Mouse (Mus musculus): ENCODE data around the gene Eno3. TPM values are rescaled to one million over a fixed set of nuclear protein-coding genes. Genes with fewer than 3 reads are reported as not detected.

Gene Eno3
- polyA plus RNA-seq, 1 experiment = 1,151 TPM

DNA sequence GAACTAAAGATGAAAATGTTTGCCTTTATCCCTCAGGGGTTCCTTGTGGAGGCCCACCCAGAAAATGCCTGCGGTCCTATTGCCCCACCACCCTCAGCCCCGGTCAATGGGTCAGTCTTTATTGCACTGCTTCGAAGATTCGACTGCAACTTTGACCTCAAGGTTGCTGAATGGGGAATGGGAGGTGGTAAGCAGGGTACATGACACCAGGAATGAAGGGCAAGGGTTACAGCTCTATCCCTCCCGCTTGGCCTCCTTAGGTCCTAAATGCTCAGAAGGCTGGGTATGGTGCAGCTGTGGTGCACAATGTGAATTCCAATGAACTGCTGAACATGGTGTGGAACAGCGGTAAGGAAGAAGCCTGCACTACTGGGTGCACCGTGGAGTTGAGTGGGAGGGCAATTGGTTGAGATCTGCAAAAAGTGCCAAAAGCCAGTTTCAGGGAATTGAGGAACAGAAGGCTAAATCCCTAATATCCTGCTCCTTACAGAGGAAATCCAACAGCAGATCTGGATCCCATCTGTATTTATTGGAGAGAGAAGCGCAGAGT, 7.7 kb upstream of the Eno3 start:
- Histone ChIP-seq H3K79me2 (ENCODE audit: control insufficient read depth, insufficient read depth) (peaks cover 92% of the 10 kb centered on the region), H3K79me3 (ENCODE audit: low read depth) (peaks cover 58% of the 10 kb centered on the region), H3ac (ENCODE audit: control insufficient read depth, insufficient read length, low read depth) (peak overlapping the region; percentile 21), H3K27me3 (ENCODE audit: control insufficient read depth, insufficient read depth, insufficient read length) (no peaks in the 10 kb centered on the region), H3K4me3 (ENCODE audit: insufficient read depth, poor library complexity, severe bottlenecking) (no peak overlapping the region), H3K36me3 (ENCODE audit: control insufficient read depth, insufficient read depth) (peaks cover 71% of the 10 kb centered on the region)
- TF ChIP-seq MYOG (IDR thresholded peaks at IDR 0.05; ENCODE audit: control insufficient read depth, extremely low read depth, insufficient read length) (no peak), MAX (IDR thresholded peaks at IDR 0.05) (no peak), CTCF (IDR thresholded peaks at IDR 0.05; ENCODE audit: control insufficient read depth, insufficient read depth, insufficient read length) (no peak), MYOD1 (IDR thresholded peaks at IDR 0.05; ENCODE audit: control insufficient read depth, insufficient read length, low read depth) (no peak), FOSL1 (IDR thresholded peaks at IDR 0.05; ENCODE audit: insufficient read depth, low read length, poor library complexity, severe bottlenecking) (no peak), CEBPB (IDR thresholded peaks at IDR 0.05; ENCODE audit: low read depth) (no peak), USF1 (IDR thresholded peaks at IDR 0.05; ENCODE audit: low read depth) (no peak)

DNA sequence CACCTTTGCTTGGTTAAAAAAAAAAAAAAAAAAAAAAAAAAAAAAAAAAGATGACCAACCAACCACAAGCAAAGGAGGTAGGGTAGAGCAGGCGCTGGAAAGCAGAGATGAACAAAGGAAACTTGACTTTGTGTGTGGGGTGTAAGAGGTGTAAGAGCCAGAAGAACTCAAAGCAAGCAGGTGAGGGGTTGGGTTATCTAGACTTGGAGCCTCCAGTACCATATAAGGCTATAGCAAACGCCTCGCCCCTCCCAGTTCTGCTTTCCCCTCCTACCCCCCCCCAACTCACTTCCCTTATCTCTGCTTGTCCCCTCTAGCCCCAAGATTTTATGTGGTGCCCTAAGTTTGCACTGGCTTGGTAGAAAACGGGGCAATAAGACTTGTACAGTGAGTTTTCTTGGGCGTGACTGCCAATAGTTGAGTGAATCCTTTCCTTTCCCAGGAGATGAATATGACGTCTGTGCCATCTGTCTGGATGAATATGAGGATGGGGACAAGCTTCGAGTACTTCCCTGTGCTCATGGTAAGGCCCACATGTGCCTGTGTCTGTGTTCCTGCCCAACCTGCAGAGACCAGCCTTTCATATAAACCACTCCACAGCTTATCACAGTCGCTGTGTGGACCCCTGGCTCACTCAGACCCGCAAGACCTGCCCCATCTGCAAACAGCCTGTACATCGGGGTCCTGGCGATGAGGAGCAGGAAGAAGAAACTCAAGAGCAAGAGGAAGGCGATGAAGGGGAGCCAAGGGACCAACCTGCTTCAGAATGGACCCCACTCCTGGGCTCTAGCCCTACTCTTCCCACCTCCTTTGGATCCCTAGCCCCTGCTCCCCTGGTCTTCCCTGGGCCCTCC, 6.5 kb upstream of the Eno3 start:
- Histone ChIP-seq H3K4me3 (ENCODE audit: insufficient read depth, poor library complexity, severe bottlenecking) (no peak overlapping the region), H3K27me3 (ENCODE audit: control insufficient read depth, insufficient read depth, insufficient read length) (no peaks in the 10 kb centered on the region), H3K79me2 (ENCODE audit: control insufficient read depth, insufficient read depth) (peaks cover 90% of the 10 kb centered on the region), H3ac (ENCODE audit: control insufficient read depth, insufficient read length, low read depth) (peak overlapping the region; percentile 49), H3K36me3 (ENCODE audit: control insufficient read depth, insufficient read depth) (peaks cover 59% of the 10 kb centered on the region), H3K79me3 (ENCODE audit: low read depth) (peaks cover 56% of the 10 kb centered on the region)
- TF ChIP-seq CEBPB (IDR thresholded peaks at IDR 0.05; ENCODE audit: low read depth) (no peak), MYOG (IDR thresholded peaks at IDR 0.05; ENCODE audit: control insufficient read depth, extremely low read depth, insufficient read length) (no peak)

DNA sequence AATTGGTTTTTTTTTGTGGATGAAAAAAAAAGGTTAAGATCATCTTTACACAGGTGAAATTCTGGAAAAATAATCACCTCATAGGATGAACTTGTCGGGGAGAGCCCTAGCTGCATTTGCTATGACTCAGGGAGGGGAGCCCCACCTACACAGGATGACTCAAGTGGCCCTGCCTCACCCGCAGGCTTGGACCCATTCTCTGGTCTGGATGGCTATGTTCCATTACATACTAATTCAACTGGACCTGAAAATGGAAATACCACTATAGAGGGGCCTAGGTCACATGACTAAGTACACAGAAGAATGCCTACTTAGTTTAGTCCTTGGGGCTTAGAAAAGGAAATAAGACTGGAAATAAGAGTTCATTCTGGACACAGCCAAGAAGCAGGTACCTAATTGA, 5.6 kb upstream of the Eno3 start:
- Histone ChIP-seq H3K4me3 (ENCODE audit: insufficient read depth, poor library complexity, severe bottlenecking) (peak overlapping the region; percentile 99), H3K79me3 (ENCODE audit: low read depth) (peaks cover 48% of the 10 kb centered on the region), H3K36me3 (ENCODE audit: control insufficient read depth, insufficient read depth) (peaks cover 59% of the 10 kb centered on the region), H3K79me2 (ENCODE audit: control insufficient read depth, insufficient read depth) (peaks cover 87% of the 10 kb centered on the region), H3ac (ENCODE audit: control insufficient read depth, insufficient read length, low read depth) (no peak overlapping the region), H3K27me3 (ENCODE audit: control insufficient read depth, insufficient read depth, insufficient read length) (no peaks in the 10 kb centered on the region)
- peak; percentile 57 for TF ChIP-seq FOSL1 (IDR thresholded peaks at IDR 0.05; ENCODE audit: insufficient read depth, low read length, poor library complexity, severe bottlenecking)
- no peak for TF ChIP-seq MYOD1 (IDR thresholded peaks at IDR 0.05; ENCODE audit: control insufficient read depth, insufficient read length, low read depth)
- peak; percentile 88 for TF ChIP-seq USF1 (IDR thresholded peaks at IDR 0.05; ENCODE audit: low read depth)
- TF ChIP-seq CEBPB (IDR thresholded peaks at IDR 0.05; ENCODE audit: low read depth) = no peak
- no peak for TF ChIP-seq CTCF (IDR thresholded peaks at IDR 0.05; ENCODE audit: control insufficient read depth, insufficient read depth, insufficient read length)

DNA sequence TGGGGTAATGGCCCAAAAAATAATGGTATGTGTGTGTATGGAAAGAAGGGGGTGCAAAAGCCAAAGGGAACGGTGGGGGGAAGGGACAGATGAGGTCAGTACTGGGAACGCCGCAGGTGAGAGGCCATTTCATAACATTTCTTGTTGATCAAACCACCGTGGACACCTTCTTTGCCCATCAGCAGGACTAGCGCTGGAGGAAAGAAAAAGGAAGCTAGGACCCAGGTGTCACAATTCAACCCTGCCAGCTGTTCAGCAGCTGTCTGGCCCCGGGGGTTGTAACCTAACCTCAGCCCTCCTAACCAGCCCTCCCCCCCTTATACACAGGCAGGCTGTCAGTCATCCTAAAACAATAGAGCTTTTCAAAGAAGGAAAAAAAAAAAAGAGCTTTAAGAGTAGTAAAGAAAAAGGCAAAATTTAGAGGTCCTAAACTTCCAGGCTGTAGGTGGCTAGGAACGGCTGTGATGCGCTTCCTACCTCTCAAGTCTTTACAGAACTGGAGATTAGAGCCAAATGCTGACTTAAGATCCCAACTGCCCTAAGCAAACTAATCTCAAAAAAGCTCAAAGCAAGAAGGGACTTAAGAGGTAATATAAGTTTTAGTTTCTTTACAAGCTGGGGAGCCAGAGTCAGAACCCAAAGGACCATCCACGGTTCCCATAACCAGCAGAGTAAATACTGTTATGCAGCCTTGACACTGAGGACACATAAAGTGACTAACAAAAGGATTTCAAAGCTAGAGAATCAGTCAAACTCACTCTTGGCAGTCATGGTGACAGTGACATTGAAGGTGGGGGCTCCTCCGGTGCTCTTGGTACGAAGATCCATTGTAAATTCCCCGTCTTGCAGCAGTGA, 4.7 kb upstream of the Eno3 start:
- Histone ChIP-seq H3K79me3 (ENCODE audit: low read depth) (peaks cover 53% of the 10 kb centered on the region), H3ac (ENCODE audit: control insufficient read depth, insufficient read length, low read depth) (peak overlapping the region; percentile 45), H3K27me3 (ENCODE audit: control insufficient read depth, insufficient read depth, insufficient read length) (no peaks in the 10 kb centered on the region), H3K36me3 (ENCODE audit: control insufficient read depth, insufficient read depth) (peaks cover 59% of the 10 kb centered on the region), H3K4me3 (ENCODE audit: insufficient read depth, poor library complexity, severe bottlenecking) (peak overlapping the region; percentile 99), H3K79me2 (ENCODE audit: control insufficient read depth, insufficient read depth) (peaks cover 93% of the 10 kb centered on the region)
- TF ChIP-seq FOSL1 (IDR thresholded peaks at IDR 0.05; ENCODE audit: insufficient read depth, low read length, poor library complexity, severe bottlenecking) = no peak
- no peak for TF ChIP-seq CEBPB (IDR thresholded peaks at IDR 0.05; ENCODE audit: low read depth)
- TF ChIP-seq MYOG (IDR thresholded peaks at IDR 0.05; ENCODE audit: control insufficient read depth, extremely low read depth, insufficient read length) = no peak
- TF ChIP-seq MYOD1 (IDR thresholded peaks at IDR 0.05; ENCODE audit: control insufficient read depth, insufficient read length, low read depth) = peak; percentile 88
- no peak for TF ChIP-seq MAX (IDR thresholded peaks at IDR 0.05)
- no peak for TF ChIP-seq CTCF (IDR thresholded peaks at IDR 0.05; ENCODE audit: control insufficient read depth, insufficient read depth, insufficient read length)
- TF ChIP-seq USF1 (IDR thresholded peaks at IDR 0.05; ENCODE audit: low read depth) = no peak

DNA sequence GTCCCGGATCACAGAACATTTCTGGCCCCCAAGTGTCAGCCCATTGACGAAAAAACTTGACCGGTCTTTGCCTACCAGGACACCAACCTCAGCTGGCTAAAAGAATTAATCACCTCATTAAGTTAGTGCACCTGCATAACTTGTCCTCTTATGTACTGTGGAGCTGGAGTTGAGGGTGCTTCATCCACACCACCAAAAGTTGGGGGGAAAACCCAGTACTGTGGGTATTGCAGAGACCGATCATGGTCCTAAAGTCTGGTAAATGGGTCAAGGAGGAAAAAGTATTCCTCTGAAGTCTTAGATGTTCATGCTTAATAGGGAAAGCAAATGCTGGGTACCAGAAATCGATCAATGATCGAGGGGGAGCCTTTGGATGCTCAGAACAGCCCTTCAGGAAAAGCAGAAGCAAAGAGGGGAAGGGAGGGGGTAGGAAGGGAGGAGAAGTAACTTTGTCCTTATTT, 4.1 kb upstream of the Eno3 start:
- Histone ChIP-seq H3K36me3 (ENCODE audit: control insufficient read depth, insufficient read depth) (peaks cover 58% of the 10 kb centered on the region), H3K27me3 (ENCODE audit: control insufficient read depth, insufficient read depth, insufficient read length) (no peaks in the 10 kb centered on the region), H3K79me2 (ENCODE audit: control insufficient read depth, insufficient read depth) (peaks cover 94% of the 10 kb centered on the region), H3K4me3 (ENCODE audit: insufficient read depth, poor library complexity, severe bottlenecking) (peak overlapping the region; percentile 99), H3K79me3 (ENCODE audit: low read depth) (peaks cover 60% of the 10 kb centered on the region), H3ac (ENCODE audit: control insufficient read depth, insufficient read length, low read depth) (peak overlapping the region; percentile 43)
- TF ChIP-seq CEBPB (IDR thresholded peaks at IDR 0.05; ENCODE audit: low read depth) = no peak
- TF ChIP-seq USF1 (IDR thresholded peaks at IDR 0.05; ENCODE audit: low read depth) = no peak
- no peak for TF ChIP-seq CTCF (IDR thresholded peaks at IDR 0.05; ENCODE audit: control insufficient read depth, insufficient read depth, insufficient read length)
- no peak for TF ChIP-seq MAX (IDR thresholded peaks at IDR 0.05)
- TF ChIP-seq MYOG (IDR thresholded peaks at IDR 0.05; ENCODE audit: control insufficient read depth, extremely low read depth, insufficient read length) = no peak
- TF ChIP-seq MYOD1 (IDR thresholded peaks at IDR 0.05; ENCODE audit: control insufficient read depth, insufficient read length, low read depth) = no peak
- no peak for TF ChIP-seq FOSL1 (IDR thresholded peaks at IDR 0.05; ENCODE audit: insufficient read depth, low read length, poor library complexity, severe bottlenecking)

Measured in C2C12 (cell line).